Mouse (Mus musculus) olfactory bulb, adult 2 months (tissue): ENCODE data around the gene Dcaf1. TPM values are rescaled to one million over a fixed set of nuclear protein-coding genes. Genes with fewer than 3 reads are reported as not detected.
A peak's percentile ranks its signal among the peaks of the same experiment; 100 is the strongest.

Experiments
- H3K27ac ChIP-seq: fragments of 200-500 bp; 2 replicates; pipeline ENCODE4 v1.5.1; 2012; ENCODE audit warnings: low read depth, low read length; ENCODE audit not compliant: insufficient read depth
- H3K4me1 ChIP-seq: fragments of 200-500 bp; 2 replicates; pipeline ENCODE4 v1.6.1; 2012; ENCODE audit warnings: low read length; ENCODE audit not compliant: control insufficient read depth, insufficient read depth
- H3K4me3 ChIP-seq: fragments of 200-500 bp; 2 replicates; pipeline ENCODE4 v1.5.1; 2012; ENCODE audit warnings: mild to moderate bottlenecking, low read depth, low read length, moderate library complexity; ENCODE audit not compliant: insufficient read depth
- CTCF ChIP-seq: fragments of 200-500 bp; IDR thresholded peaks from 2 replicates; pipeline ENCODE4 v1.5.1; 2012; ENCODE audit warnings: low read depth, mild to moderate bottlenecking, low read length, moderate library complexity; ENCODE audit not compliant: insufficient read depth
- POLR2A ChIP-seq: fragments of 200-500 bp; IDR thresholded peaks from 2 replicates; pipeline ENCODE4 v1.6.1; 2012; ENCODE audit warnings: mild to moderate bottlenecking, low read depth, low read length, moderate library complexity; ENCODE audit not compliant: insufficient read depth
- WGBS: fragments of 180-500 bp; shearing (Covaris S2); methylation state at CpG from one replicate; pipeline ENCODE4 v1.1.7; 2018; 5-methylcytosine and 5-hydroxymethylcytosine counted together
- polyA plus RNA-seq: library from polyadenylated mRNA; stranded (reverse); fragments of >200 nt; gene quantifications from 2 replicates; pipeline ENCODE4 v1.2.4, GENCODE M21; 2012; ENCODE audit warnings: low replicate concordance; ENCODE audit not compliant: missing spikeins, insufficient read depth, insufficient read length

Gene Dcaf1
- not detected in 2 replicates for polyA plus RNA-seq

DNA sequence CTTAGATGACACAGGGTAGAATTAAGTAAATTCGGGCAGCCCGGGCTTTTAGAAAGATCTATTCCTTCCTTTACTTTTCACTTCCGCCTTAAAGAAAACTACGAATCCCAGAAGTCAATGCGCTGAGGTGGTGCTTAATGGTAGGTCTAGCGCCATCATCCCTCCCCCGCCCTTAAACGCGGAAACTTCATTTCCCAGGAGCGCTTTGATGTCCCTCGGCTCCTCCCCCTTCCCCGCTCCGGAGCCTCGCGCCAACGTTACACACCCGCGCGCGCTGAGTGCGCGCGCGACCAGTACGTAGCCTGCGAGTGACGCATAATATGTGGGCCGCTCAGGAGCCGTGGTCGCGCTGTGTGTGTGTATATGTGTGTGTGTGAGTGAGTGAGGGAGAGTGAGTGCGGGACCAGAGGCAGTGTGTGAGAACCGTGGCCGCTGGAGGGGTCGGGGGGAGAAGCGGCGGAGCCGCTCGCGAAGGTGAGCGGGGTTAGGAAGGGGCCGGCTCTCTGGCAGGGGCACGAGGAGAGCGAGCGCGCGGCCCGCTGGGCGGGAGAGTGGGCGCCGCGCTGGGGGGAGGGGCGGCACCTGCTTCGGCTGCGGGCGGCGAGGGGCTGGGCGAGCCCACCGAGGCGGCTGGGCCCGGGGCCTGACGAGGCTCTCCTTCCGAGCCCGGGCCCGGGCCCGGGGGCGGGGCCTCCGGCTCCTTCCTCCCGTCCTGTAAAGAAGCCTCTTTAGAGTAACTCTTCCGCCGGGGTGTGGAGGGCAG lies at the start of gene Dcaf1:
Dcaf1 (plus strand) TSS at position 257 of the 763 bp plus-strand sequence.
- Histone ChIP-seq H3K4me1 (no peaks in the 10 kb centered on the region), H3K27ac (0 out of 2 replicates have a peak within 1 kb of the TSS, but pooled peaks have one; percentile 19), H3K4me3 (peak within 1 kb of the TSS; percentile 84)
- TF ChIP-seq CTCF (no peak), POLR2A (no peak)
- under 1% methylated on average over 66 of the region's 71 CpGs for WGBS

DNA sequence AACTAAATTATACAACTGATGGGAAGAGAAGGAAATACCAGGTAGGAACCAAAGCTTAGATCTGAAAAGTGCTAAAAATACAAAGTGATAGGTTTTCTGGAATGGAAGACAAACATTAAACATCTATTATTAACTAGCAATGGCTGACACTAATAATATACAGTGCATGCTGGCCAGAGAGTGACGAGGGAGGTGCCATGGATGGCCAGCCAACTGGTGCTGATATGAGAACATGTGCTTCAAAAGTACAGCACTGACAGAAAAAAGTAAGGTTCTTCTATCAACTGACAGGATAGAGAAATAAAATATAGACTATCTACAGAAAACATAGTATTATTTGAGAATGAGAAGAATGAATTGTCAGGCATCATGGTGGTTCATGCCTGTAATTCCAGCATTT lies 45.6 kb upstream of the Dcaf1 start:
- WGBS: 63% methylated on average over 1 of the region's 1 CpGs
- TF ChIP-seq POLR2A: no peak
- TF ChIP-seq CTCF: no peak
- no peak overlapping the region for H3K4me3 ChIP-seq
- 0 out of 2 replicates have a peak, but pooled peaks cover 2% of the 10 kb centered on the region for H3K4me1 ChIP-seq
- no peak overlapping the region for H3K27ac ChIP-seq

DNA sequence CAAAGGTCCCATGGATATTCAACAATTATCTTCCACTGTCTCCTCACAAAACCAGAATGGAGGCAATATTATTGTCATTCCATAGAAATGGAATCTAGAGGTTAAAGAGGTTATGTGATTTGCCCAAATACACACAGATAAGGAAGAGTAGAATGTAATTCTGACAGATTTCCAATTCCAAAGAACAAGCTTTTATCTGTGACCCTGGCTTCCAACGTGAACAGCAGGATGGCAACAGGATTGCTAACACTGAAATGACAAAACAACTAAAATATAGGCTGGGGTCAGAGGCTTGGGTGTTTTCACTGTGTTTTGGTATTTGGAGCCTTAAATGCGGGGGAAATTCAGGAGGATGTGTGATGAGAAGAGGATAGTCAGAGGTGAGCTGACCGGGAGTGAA lies 44.3 kb upstream of the Dcaf1 start:
- TF ChIP-seq POLR2A (no peak), CTCF (no peak)
- Histone ChIP-seq H3K4me3 (no peak overlapping the region), H3K27ac (no peak overlapping the region), H3K4me1 (0 out of 2 replicates have a peak, but pooled peaks cover 2% of the 10 kb centered on the region)
- WGBS: 80% methylated on average over 3 of the region's 3 CpGs

DNA sequence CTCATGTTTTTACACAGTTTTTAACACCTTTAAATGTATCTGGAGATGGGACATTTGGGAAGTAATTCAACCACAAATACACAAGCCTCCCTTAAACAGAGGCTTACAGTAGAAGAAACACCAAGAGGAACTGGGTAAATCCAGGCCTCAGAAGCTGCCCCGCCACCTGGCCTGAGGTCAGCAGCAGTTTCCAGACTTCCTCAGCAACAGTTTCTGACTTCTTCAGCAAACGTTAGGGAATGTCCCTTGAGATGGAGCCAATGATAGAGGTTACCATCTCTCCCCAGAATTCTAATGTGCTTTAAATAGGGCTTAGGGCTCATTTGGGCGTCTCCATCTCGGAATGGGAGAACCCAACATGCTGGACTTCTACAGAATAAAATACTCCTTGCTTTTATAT lies 43.4 kb upstream of the Dcaf1 start:
- TF ChIP-seq CTCF (no peak), POLR2A (no peak)
- Histone ChIP-seq H3K27ac (no peak overlapping the region), H3K4me1 (0 out of 2 replicates have a peak, but pooled peaks cover 2% of the 10 kb centered on the region), H3K4me3 (no peak overlapping the region)
- 83% methylated on average over 4 of the region's 4 CpGs for WGBS

DNA sequence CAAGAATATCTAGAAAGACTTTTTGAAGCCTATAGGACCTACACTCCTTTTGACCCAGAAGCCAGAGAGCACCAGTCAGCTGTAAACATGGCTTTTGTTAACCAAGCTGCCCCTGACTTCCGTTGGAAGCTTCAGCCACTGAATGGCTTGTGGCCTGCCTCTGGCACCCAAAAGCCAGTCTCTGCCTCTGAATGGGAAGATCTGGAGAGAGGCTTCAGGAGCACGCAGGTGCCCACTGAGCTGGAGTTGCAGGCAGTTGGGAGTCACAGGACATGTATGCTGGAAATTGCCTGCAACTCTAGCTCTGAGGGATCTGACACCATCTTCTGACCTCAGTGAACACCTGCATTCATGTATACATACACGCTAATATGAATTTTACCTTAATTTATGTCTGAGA lies 41.6 kb upstream of the Dcaf1 start:
- H3K27ac ChIP-seq: no peak overlapping the region
- no peak overlapping the region for H3K4me3 ChIP-seq
- 0 out of 2 replicates have a peak, but pooled peaks cover 2% of the 10 kb centered on the region for H3K4me1 ChIP-seq
- TF ChIP-seq CTCF: no peak
- TF ChIP-seq POLR2A: no peak
- 89% methylated on average over 3 of the region's 3 CpGs for WGBS

DNA sequence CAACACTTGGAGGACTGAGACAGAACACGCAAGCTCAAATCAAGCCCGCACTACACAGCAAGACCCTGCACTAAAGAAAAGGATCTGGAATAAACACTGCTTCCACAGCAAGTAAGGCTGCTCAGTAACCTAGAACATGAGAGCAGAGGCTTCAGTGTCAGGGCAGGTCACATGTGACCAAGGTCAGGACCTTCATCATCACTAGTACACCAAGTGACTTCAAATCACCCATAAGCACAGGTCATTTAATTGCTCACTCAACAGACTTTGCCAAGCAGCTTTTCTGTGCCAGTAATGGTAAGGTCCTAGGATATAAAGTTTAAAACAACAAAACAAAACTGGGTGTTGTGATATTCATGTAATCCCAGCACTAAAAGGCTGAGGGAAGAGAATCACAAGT lies 38.1 kb upstream of the Dcaf1 start:
- WGBS: 95% methylated on average over 2 of the region's 2 CpGs
- Histone ChIP-seq H3K4me1 (peaks cover 6% of the 10 kb centered on the region; the same call in 1 of the 2 replicates), H3K27ac (no peak overlapping the region), H3K4me3 (no peak overlapping the region)
- no peak for TF ChIP-seq CTCF
- TF ChIP-seq POLR2A: no peak

DNA sequence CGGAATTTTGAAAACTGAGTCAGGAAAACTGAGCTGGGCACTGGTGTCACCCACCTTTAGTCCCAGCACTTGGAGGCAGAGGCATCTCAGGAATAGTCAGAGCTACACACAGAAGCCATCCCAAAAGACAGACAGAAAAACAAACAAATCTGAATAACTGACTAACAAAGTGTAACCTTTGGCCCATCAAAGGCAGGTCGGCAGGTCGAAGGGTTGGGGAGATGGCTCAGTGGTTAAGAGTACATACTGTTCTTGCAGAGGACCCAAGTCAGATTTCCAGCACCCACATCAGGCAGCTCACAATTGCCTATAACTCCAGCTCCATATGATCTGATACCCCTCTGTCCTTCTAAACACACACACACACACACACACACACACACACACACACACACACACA lies 36.5 kb upstream of the Dcaf1 start:
- no peak overlapping the region for H3K27ac ChIP-seq
- H3K4me3 ChIP-seq: no peak overlapping the region
- H3K4me1 ChIP-seq: peaks cover 6% of the 10 kb centered on the region
- TF ChIP-seq CTCF: no peak
- TF ChIP-seq POLR2A: no peak
- 81% methylated on average over 3 of the region's 3 CpGs for WGBS

DNA sequence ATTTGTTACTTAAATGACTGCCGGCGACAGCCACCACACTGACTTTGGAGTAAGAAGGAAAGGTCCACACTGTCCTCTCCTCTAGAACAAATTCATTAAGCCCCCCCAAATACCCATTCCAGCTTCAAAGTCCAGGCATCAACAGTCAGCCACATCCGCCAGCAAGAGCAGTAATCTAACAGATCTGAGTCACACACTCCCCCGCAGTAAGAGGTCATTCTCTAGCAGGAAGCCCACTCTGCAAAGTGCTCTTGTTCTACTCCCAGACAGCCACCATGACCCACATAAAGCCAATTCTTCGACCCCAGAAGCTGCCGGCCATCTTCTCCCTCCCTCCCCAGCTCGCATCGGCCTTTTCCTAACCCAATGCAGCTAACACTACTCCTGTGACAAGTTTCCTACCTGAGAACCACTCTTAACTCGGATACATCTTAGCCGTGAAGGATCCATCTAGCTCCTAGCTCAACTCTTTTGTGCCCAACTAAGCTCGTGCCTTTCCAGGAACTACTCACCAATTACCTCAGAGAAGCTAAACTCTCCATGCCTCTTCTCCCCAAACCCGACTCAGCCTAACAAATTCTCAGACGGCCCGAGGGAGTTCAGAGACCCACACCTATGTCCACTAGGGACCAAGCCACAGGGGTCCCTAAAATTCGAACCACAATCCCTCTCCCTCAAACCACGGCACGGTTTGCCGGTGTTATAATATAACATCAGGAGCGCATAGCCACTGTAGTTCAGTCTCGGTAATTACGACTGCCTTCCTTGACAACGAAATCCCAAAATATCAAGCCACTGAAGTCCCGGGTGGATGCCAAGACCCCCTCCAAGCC lies 33.5 kb upstream of the Dcaf1 start:
- WGBS: 3% methylated on average over 23 of the region's 23 CpGs
- H3K4me3 ChIP-seq: peak overlapping the region; percentile 86
- TF ChIP-seq CTCF (no peak), POLR2A (no peak)
- H3K4me1 ChIP-seq: peaks cover 6% of the 10 kb centered on the region
- H3K27ac ChIP-seq: 0 out of 2 replicates have a peak overlapping the region, but pooled peaks have one; percentile 35
